Mouse (Mus musculus) left cerebral cortex, postnatal 14 days (tissue): ENCODE measurements at regions not wholly inside any gene's neighbourhood (a gene's known extent, or its start where the extent isn't known, plus 50 kb on each side); places are given as distances from the start of the nearest gene placed in this dataset.
"Not testable (repeated sequence)": the region's sequence is repeated elsewhere in the genome, so short reads cannot be mapped to it uniquely, and the experiment has no call there.

Experiments used
- DNase-seq, 2 experiments: peaks; one replicate each; pipeline ENCODE4 v3.0.0; 2021 to 2022; ENCODE audit warnings: low spot score in 2 of 2, mixed read lengths in 1 of 2
- intact Hi-C: fragments of 180-260 bp; cut with DNase I; formaldehyde crosslinking; loops from one replicate; pipeline ENCODE4 v1.15.1; 2025

DNA sequence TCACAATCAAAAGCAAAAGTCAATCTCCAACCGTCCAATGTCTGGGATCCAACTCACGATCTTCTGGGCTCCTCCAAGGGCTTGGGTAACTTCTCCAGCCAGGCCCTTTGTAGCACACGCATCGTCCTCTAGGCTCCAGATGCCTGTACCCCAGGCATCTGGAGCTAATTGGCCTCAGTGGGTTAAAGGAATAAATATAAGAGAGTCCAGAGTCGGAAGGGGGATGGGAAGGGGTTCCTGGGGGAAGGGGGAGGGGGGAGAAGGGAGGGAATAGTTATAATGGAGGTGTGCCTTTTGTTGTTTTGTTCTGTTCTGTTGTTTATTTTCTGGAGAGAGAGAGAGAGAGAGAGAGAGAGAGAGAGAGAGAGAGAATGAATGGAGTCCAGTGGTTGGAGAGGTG lies 168.8 kb upstream of the Six2 start:
- intact Hi-C loops, DNase-seq: not testable (repeated sequence)

DNA sequence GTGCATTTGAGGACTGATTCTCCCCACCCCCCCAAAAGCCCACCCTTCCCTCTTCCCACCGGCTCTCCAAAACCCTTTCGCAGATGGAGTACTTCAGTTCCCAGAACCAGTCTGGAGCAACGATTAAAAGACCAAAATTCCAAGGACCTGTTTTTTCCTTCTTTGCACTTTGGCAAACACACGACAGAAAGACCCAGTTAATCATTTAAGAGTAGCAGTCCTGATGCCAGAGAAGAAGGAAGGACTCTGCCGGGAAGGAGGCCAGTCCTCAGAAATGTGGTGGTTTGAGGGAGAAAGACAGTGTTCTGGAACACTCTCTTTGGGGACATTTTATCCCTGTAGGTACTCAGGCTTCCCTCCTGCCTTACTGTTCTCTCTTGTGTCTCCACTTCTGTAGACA lies 165.1 kb upstream of the Six2 start:
- intact Hi-C loops, result no loop called here
- no peak for DNase-seq

GRCm38 (mm10) chr17:85848526-85848925 lies 160.5 kb upstream of the Six2 start:
- no peak for DNase-seq
- intact Hi-C loops, result no loop called here

- intact Hi-C loops, result no loop called here
- no peak for DNase-seq
These were observed 159.7 kb upstream of the Six2 start for GRCm38 (mm10) chr17:85847756-85848155.

DNA sequence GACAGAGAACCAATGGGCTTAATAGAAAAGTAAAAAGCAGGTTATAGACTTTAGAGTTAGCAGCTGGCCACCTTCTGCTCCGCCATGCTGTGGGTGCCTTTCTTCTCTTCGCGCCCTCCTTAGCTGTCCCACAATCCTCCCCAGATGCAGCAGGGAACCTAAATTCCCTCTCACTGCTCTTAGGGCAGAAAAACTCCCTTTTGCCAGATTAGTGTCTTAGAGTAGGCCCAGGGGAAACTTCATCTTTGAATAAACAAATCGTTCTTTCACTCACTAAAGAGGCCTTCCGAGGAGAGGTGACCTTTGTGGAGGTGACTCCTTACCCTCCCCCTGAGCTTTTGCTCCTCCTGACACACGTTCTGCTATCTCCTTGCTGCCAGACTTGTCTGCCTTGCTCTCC lies 157.0 kb upstream of the Six2 start:
- intact Hi-C loops, result no loop called here
- no peak for DNase-seq

DNA sequence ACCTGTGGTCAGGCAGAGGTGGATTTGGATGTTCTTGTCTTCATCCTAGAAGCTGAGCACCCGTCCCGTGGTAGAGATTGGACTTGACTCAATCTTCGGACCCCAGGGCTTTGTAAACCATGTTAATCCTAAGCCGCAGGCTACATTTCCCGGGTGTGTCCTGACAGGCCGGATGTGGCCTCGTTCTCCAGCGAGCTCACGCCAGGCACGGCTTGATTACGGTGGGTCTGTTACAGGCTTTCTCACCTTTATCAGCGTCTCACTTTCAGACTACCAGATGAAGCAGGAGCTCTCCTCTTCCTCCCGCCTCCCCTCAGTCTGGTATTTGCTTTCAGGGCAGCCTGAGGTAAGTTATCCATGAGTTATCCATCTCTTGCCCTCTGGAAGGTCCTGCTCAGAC lies 156.4 kb upstream of the Six2 start:
- intact Hi-C loops, result no loop called here
- no peak for DNase-seq

- DNase-seq, result no peak
- intact Hi-C loops, result no loop called here
These were observed 135.0 kb upstream of the Six2 start for GRCm38 (mm10) chr17:85823036-85823435.

DNA sequence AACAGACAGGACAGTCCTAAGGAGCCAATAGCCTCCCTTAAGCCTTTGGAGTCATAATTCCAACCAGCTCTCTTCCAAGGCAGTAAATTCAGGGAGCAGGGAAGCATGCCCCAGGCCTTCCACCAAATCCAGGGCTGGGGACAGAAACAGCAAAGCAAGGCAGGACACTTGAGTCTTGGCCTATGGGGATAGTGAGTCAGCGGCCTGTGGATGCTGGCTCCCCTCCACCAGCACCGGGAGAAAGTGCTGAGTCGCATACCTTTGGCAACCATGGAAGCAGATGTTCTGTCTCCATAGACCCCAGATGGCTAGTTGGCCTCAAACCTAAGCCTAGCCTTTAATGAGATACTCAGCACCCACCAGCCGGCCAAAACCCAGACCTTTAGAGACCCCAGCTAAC lies 133.8 kb upstream of the Six2 start:
- intact Hi-C loops, result no loop called here
- DNase-seq, result no peak

DNA sequence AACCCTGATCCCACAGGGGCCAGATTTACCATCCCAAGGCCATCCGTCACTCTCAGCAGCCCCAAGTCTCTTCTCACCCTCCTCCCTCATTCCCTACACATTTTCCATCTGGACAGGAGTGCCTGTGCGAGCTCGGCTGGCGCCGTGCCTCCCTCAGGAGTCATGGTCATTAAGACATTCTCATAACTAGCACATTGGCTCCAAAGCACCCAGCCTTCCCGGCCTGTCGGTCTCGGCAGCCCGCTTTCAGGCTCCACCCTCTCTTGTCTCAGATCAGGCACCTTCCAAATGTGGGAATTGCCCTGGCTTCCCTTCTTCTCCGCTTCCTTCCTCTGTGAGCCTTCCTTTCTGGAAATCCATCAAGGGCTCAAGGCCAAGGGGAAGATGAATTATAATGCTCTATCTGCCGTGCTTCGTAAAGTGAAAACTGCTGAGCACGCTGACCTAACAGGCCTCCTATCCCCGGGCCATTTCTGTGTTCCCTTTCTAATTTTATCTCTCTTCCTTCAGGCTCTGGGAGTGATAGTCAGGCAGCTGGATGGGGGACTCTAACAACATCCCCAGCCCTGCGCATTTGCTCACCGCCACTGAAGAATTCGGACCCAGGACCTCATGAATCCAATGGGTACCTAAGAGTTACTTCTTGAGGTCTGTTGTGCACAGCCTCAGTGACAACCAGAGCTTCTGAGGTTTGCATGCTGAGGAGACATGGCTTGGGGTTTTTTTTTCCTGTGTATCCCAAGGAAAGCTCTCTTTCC lies 130.2 kb upstream of the Six2 start:
- intact Hi-C loops, result no loop called here
- no peak for DNase-seq

GRCm38 (mm10) chr17:85816521-85816920 lies 128.4 kb upstream of the Six2 start:
- intact Hi-C loops, result no loop called here
- no peak for DNase-seq

DNA sequence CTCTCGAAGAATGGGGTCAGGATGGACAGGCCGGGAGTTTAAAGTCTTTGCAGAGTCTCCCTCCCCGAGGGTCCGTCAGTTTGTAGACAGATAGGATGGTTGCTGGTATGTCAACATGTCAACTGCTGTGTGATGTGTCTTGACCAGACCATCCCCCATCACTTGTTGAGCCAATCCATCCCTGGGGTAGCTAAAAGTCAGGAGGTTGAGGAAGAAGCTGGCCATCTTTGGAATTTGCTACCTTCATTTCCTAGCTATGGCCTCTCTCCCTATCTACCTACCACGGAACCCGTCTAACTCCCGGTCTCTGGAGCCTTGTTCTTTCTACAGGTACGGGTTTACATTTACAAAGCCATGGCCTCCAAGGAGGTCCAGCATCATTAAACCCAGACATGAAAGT lies 128.0 kb upstream of the Six2 start:
- no peak for DNase-seq
- intact Hi-C loops, result no loop called here

DNA sequence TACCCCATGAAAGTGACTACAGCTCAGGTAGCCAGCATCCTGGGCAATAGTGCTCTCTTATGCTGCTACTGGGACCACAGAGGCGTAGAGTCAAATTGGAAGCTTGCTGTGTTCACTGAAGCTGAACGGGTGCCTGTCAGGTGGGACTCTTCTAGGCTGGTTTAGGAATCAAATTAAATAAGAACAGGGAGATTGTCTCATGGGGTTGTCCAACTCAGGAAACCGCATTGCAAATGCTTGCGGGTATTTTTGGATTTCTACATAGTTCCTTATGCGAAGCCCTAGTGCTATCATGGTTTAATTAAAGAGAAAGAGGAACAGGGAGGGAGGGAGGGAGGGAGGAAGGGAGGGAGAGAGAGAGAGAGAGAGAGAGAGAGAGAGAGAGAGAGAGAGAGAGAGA lies 120.5 kb upstream of the Six2 start:
- no peak for DNase-seq
- intact Hi-C loops, result loop anchor here (10.0 kb wide), 1 partner anchor 324 kb away; no protein-coding TSS in a partner anchor

- intact Hi-C loops, result loop anchor here (10.0 kb wide), 1 partner anchor 321 kb away; no protein-coding TSS in a partner anchor
These were observed 117.8 kb upstream of the Six2 start for GRCm38 (mm10) chr17:85805726-85806359.

DNA sequence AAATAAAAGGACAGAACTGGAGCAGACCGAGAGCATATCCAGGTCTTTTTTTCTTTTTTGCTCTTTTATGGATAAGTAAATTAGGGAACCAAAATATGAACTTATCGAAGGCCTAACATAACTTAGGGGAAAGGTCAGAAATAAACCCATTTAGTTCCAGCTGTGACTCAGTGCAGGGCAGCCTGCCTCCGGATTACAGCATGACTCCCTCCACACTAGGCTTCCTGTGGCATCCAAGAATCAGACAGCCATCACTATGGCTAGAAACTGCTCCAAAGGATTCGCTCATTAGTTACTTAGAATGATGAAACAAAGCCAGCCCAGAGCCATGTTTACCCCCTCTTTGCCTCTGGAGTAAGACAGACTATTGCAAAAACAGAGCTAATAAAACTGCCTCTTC lies 116.6 kb upstream of the Six2 start:
- DNase-seq, result no peak
- intact Hi-C loops, result loop anchor here (5.0 to 10.0 kb wide), 2 partner anchors 112 to 320 kb away; no protein-coding TSS in a partner anchor

More at GRCm38 (mm10) chr17:85805726-85806359, 117.8 kb upstream of the Six2 start:
- DNase-seq, result no peak

DNA sequence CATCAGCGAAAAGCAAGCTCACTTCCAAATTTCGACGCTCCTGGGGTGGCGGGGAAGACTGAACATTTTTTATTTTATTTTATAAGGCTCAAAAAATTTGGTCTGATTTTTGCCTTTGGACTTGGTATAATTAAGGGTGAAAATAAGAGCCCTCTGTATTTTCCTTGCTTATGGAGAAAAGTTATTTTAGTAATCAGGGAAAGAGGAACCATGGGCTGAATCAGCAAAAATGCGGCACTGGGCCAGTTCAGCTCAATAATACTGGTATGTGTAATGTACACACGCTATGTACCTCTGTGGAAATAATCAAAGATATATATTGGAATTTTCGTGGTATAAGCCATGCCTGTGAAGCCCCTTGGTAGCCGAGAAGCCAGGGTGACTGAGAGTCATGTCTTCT lies 113.7 kb upstream of the Six2 start:
- intact Hi-C loops, result loop anchor here (5.0 to 10.0 kb wide), 2 partner anchors 109 to 317 kb away; no protein-coding TSS in a partner anchor
- no peak for DNase-seq

GRCm38 (mm10) chr17:85801079-85801605 lies 113.1 kb upstream of the Six2 start:
- intact Hi-C loops, result loop anchor here (5.0 to 10.0 kb wide), 2 partner anchors 109 to 316 kb away; no protein-coding TSS in a partner anchor
- DNase-seq, result no peak

DNA sequence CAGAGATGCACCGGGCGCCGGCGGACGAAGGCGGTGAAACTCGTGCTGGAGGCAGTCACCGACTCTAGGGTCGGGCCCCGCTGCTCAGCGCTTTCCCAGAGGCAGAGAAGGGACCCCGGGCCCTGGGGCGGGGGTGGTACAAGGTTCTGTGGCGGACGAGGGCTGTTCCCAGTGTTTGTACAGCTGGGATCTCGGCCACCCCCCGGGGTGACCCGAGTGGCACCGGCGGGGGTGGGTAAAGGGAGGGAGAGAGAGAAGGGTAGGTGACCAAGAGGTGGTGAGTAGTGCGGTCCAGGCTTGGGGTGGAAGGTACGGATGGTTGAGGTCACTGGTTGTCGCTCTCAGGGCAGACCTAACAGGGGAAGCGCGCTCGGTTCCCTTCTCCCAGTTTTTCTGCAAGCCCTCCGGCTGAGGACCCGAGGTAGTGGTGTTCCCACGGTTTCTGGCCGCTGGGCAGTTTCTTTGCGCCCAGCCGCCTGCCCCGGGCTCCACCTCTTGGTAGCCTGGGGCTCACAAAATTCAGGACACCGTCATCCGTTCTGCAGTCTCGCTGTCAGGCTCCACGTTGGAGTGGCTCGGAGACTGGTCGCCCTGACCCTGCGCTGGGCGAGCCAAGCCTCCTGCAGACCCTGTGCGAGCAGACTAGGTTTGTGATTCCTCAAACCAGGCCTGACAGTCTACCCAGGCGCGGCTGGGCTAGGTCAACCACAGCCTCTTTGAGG lies 112.4 kb upstream of the Six2 start:
- no peak for DNase-seq
- intact Hi-C loops, result loop anchor here (5.0 to 10.0 kb wide), 2 partner anchors 108 to 316 kb away; no protein-coding TSS in a partner anchor

DNA sequence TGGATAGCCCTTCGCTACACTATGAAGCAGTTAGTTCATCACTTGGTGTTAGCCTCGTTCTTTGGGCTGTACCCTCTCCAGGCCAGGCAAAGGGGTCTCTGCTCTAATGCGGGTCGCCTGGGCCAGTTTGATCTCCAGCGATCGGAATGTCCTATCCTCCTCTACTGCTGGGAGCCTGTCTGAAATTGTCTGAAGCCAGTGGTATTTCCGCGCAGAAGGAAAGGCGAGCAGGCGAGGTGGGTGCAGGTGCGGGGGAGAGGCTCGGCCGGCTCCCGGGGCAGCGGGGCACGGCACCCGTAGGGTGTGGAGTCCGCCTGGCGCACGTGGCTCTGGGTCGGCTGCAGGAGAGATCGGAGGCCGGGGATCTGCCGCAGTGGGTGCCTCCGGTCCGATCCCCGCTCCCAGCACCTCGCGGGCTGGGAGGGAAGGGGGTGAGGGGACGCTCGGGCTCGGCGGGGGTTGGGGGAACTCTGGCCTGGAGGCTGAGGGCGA lies 111.8 kb upstream of the Six2 start:
- intact Hi-C loops, result loop anchor here (5.0 to 10.0 kb wide), 3 partner anchors 108 to 315 kb away; no protein-coding TSS in a partner anchor
- DNase-seq, result no peak

- intact Hi-C loops, result loop anchor here (10.0 kb wide), 1 partner anchor 194 kb away; no protein-coding TSS in a partner anchor
These were observed 111.2 kb upstream of the Six2 start for GRCm38 (mm10) chr17:85799081-85799864.

More at GRCm38 (mm10) chr17:85799081-85799864, 111.2 kb upstream of the Six2 start:
- DNase-seq, result no peak
